Mouse (Mus musculus) limb, embryonic 10.5 days (tissue): ENCODE measurements around the gene Golga7b. TPM values are rescaled to one million over a fixed set of nuclear protein-coding genes. Genes with fewer than 3 reads are reported as not detected.

Experiments
- DNase-seq: peaks from one replicate; pipeline ENCODE4 v3.0.0-alpha.2; 2017; ENCODE audit warnings: low spot score
- H3K27ac ChIP-seq: fragments of 300-500 bp; sonication (generic); 2 replicates; pipeline ENCODE4 v1.5.1; 2016; ENCODE audit warnings: mild to moderate bottlenecking
- H3K27me3 ChIP-seq: fragments of 300-500 bp; sonication (generic); 2 replicates; pipeline ENCODE4 v1.6.1; 2016; ENCODE audit warnings: low read depth, mild to moderate bottlenecking; ENCODE audit not compliant: poor library complexity, severe bottlenecking
- H3K36me3 ChIP-seq: fragments of 300-500 bp; sonication (generic); 2 replicates; pipeline ENCODE4 v1.6.1; 2016; ENCODE audit warnings: mild to moderate bottlenecking, moderate library complexity
- H3K4me1 ChIP-seq: fragments of 300-500 bp; sonication (generic); 2 replicates; pipeline ENCODE4 v1.6.1; 2016
- H3K4me3 ChIP-seq: fragments of 300-500 bp; sonication (generic); 2 replicates; pipeline ENCODE4 v1.5.1; 2016; ENCODE audit warnings: mild to moderate bottlenecking, moderate library complexity
- H3K9me3 ChIP-seq: fragments of 300-500 bp; sonication (generic); replicated peaks from 2 replicates; pipeline ENCODE4 v1.6.1; 2016; ENCODE audit warnings: mild to moderate bottlenecking
- WGBS: fragments of 180-500 bp; shearing (Covaris S2); methylation state at CpG from one replicate; pipeline ENCODE4 v1.1.7; 2016; 5-methylcytosine and 5-hydroxymethylcytosine counted together
- polyA plus RNA-seq: library from polyadenylated mRNA; unstranded; fragments of >200 nt; fragmentation: Nextera tagmentation; extraction: Ambion mirVana; gene quantifications from 2 replicates; pipeline ENCODE4 v1.2.1, GENCODE M21; 2016

Gene Golga7b
- polyA plus RNA-seq, 1 experiment from 2014 or later, result not detected

DNA sequence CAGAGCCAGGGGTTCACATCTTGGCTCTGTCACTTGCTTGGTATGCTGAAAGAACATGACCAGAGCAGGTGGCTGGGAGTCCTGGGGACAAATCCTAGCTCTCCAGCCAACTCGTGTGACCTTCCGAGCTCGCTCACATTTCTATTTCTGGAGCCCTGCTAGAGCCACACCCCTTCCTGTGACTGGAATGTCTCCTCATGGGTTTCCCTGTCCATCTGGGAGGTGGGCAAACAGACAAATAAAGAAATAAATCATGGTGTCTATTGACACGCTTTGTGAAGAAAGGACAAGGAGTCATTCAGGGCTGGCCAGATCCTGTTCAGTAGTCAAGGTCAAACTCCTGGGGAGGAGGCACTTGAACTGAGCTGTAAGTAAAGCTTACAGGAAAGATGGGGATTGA is 41.0 kb downstream of the Golga7b start:
- DNase-seq, result no peak
- peaks cover 11% of the 10 kb centered on the region; the same call in 1 of the 2 replicates for H3K27me3 ChIP-seq
- no peaks in the 10 kb centered on the region for H3K36me3 ChIP-seq
- H3K4me3 ChIP-seq, result no peak overlapping the region
- peaks cover 18% of the 10 kb centered on the region for H3K4me1 ChIP-seq
- no peaks in the 10 kb centered on the region for H3K9me3 ChIP-seq
- H3K27ac ChIP-seq, result no peak overlapping the region
- WGBS, result 74% methylated on average over 4 of the region's 4 CpGs

DNA sequence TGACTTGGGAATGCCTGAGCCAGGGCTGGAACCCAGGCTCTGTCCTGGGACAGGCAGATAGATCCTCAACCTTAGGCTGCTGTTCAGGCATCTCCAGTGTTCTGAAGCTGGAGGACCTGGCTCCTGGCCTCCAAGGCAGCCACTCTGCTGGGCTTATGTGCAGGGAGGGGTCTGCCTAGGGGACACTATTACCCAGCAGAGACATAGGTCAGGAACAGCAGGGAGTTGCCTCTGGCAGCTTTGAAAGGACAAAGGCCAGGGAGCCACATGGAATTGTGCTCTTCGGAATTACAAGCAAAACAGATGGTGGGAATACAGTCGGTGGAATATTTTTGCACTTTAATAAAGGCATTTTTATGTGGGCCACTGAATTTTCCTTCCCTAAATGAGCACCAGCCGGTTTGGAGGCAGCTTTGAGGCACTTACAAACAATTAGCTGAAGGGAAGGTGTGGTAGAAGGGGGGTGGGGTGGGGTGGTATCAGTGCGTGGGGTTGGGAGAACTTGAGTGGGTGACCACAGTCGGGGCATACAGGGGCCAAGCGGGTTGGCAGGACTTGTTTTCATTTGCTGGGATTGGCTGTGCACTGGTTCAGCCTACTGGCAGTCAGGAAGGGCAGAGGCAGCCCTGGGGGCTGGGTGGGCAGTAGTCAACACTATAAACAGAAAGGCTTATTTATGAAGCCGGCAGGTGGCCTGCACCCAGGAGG is 43.7 kb downstream of the Golga7b start:
- peaks cover 11% of the 10 kb centered on the region; the same call in 1 of the 2 replicates for H3K27me3 ChIP-seq
- H3K9me3 ChIP-seq, result no peaks in the 10 kb centered on the region
- no peaks in the 10 kb centered on the region for H3K36me3 ChIP-seq
- H3K4me3 ChIP-seq, result no peak overlapping the region
- no peak for DNase-seq
- no peak overlapping the region for H3K27ac ChIP-seq
- WGBS, result 34% methylated on average over 7 of the region's 7 CpGs
- peaks cover 15% of the 10 kb centered on the region for H3K4me1 ChIP-seq

DNA sequence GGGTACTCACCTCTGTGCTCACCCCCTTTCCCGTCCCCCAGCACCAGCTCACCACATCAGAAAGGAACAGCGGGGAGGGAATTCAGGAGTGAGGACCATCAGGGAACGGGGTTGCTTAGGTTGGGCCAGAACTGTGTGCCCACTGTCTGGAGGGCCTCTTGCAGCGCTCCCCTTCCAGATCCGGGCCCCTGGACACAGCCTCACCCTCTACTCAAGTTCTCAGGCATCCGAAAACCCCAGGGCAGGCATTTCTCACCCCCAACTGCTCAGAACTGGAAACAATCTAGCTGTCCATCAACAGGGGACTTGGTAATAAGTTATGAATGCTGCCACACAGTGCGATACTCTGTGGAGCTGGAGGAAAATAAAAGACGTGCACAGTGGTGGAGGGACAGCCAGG is 44.7 kb downstream of the Golga7b start:
- 63% methylated on average over 8 of the region's 8 CpGs for WGBS
- Histone ChIP-seq H3K36me3 (no peaks in the 10 kb centered on the region), H3K4me1 (peaks cover 15% of the 10 kb centered on the region), H3K27ac (no peak overlapping the region), H3K9me3 (no peaks in the 10 kb centered on the region), H3K27me3 (peaks cover 11% of the 10 kb centered on the region; the same call in 1 of the 2 replicates), H3K4me3 (no peak overlapping the region)
- DNase-seq, result no peak

DNA sequence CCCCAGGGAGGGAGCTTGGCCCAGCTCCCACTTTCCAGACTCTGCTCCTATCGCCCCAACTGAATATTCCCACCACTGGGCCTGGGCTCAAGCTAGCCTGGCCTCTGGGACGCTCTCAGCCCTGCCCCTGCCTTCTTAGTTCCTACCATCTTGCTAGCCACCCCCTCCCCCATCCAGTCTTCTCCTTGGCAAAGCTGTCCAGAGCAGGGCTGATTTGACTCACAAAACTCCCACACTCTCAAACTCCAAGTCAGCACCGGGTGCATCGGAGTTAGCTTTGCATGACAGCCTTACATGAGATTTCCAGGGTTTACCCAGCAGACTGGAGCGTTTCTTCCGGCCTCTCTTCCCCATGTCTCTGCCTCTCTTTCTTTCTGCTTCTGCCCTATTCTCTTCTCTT is 45.8 kb downstream of the Golga7b start:
- peaks cover 15% of the 10 kb centered on the region for H3K4me1 ChIP-seq
- no peak overlapping the region for H3K27ac ChIP-seq
- H3K27me3 ChIP-seq, result peaks cover 11% of the 10 kb centered on the region; the same call in 1 of the 2 replicates
- DNase-seq, result no peak
- H3K9me3 ChIP-seq, result no peaks in the 10 kb centered on the region
- 83% methylated on average over 6 of the region's 6 CpGs for WGBS
- no peak overlapping the region for H3K4me3 ChIP-seq
- H3K36me3 ChIP-seq, result no peaks in the 10 kb centered on the region

DNA sequence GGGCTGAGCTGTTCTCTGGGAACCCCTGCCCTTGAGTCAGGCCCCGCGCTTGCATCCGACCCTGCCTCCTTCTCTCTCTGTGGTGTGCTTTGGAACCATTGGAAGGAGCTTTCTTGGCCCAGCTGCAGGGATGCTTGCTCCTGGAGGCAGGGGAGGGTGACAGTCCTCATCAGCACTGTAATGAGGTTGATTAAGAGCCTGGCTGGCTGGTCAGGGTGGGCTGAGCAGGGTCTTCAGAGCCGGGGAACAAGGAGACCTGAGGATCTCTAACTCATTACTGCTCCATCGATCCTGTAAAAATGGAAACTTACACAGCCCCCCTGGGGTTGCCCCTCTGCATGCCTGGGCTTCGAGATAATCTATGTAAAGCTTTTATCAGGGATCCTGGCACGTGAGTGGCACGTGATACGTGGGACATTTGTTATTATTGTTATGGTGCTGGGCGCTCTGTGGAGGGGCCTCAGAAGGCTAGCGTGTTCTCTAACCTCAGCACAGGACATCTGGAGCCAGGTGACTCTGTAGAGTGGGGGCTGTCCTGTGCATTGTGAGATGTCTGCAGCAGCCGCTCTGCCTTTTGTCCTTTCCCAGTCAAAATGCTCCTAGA is 55.9 kb downstream of the Golga7b start:
- WGBS, result 79% methylated on average over 12 of the region's 12 CpGs
- H3K27ac ChIP-seq, result no peak overlapping the region
- DNase-seq, result no peak
- H3K27me3 ChIP-seq, result 0 out of 2 replicates have a peak, but pooled peaks cover 6% of the 10 kb centered on the region
- H3K4me3 ChIP-seq, result no peak overlapping the region
- H3K9me3 ChIP-seq, result no peaks in the 10 kb centered on the region
- H3K4me1 ChIP-seq, result peaks cover 25% of the 10 kb centered on the region
- H3K36me3 ChIP-seq, result no peaks in the 10 kb centered on the region

DNA sequence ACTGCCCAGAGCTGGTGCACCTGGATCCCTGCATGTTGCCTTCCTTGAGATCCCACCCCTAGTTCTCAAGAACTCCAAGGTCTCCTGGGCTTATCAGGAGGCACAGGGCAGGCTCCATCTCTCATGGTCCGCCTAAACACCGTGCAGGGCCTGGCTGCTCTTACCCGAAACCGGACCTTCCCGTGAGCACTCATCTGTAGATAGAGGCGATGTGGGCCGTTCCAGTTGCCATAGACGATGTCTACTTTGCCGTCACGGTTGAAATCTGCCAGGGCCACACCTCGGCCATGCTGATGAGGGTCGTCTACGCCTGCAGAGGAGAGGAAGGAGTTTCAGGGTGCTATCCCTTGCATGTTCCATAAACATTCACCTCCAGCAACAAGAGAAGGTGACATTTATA is 57.1 kb downstream of the Golga7b start:
- no peak for DNase-seq
- Histone ChIP-seq H3K36me3 (no peaks in the 10 kb centered on the region), H3K9me3 (no peaks in the 10 kb centered on the region), H3K27me3 (0 out of 2 replicates have a peak, but pooled peaks cover 6% of the 10 kb centered on the region), H3K4me1 (peaks cover 25% of the 10 kb centered on the region), H3K27ac (no peak overlapping the region), H3K4me3 (no peak overlapping the region)
- 92% methylated on average over 13 of the region's 13 CpGs for WGBS

DNA sequence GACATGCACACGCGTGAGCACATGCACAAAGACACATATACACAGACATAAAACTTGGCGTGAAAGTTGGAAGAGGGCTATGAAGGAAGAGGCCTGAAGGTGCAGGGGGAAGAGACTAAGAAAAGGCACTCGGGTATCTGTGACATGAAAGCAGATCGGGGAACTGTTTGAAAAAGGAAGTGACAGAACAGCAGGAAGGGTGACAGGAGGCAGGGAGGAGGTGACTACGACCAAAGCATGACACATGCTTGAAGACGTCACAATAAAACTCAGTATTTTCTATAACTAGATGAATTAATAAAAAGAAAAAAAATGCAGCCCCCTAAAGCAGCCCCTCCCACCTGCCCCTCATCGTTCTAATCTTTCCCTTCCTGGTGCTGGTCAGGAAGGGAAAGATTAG is 58.4 kb downstream of the Golga7b start:
- Histone ChIP-seq H3K9me3 (no peaks in the 10 kb centered on the region), H3K36me3 (no peaks in the 10 kb centered on the region)

DNA sequence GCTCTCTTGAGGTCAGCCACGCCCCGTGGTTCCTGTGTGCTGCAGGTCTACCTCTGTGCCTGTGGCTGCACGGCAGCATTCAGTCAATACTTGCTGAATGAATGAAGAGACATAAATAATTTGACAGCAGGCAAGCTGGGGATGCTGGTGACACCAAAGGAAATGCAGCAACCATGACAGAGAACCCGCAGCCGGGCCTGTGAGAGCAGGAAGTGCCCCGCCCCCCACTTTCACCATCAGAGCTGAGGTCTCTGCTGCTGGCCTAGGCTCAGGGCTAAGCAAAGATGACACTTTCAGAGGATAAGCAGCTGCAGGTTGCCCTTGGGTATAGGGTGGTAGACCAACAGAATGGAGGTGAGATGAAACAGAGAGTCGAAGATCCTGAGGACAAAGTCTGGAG is 58.8 kb downstream of the Golga7b start:
- no peak for DNase-seq
- peaks cover 17% of the 10 kb centered on the region for H3K4me1 ChIP-seq
- 46% methylated on average over 7 of the region's 7 CpGs for WGBS
- H3K4me3 ChIP-seq, result no peak overlapping the region
- no peak overlapping the region for H3K27ac ChIP-seq
- H3K27me3 ChIP-seq, result 0 out of 2 replicates have a peak, but pooled peaks cover 6% of the 10 kb centered on the region
- no peaks in the 10 kb centered on the region for H3K9me3 ChIP-seq
- no peaks in the 10 kb centered on the region for H3K36me3 ChIP-seq

More for the DNA sequence above, 58.4 kb downstream of the Golga7b start:
- H3K27ac ChIP-seq, result no peak overlapping the region
- H3K4me3 ChIP-seq, result no peak overlapping the region
- WGBS, result 63% methylated on average over 8 of the region's 8 CpGs
- no peak for DNase-seq
- peaks cover 19% of the 10 kb centered on the region for H3K4me1 ChIP-seq
- 0 out of 2 replicates have a peak, but pooled peaks cover 6% of the 10 kb centered on the region for H3K27me3 ChIP-seq

DNA sequence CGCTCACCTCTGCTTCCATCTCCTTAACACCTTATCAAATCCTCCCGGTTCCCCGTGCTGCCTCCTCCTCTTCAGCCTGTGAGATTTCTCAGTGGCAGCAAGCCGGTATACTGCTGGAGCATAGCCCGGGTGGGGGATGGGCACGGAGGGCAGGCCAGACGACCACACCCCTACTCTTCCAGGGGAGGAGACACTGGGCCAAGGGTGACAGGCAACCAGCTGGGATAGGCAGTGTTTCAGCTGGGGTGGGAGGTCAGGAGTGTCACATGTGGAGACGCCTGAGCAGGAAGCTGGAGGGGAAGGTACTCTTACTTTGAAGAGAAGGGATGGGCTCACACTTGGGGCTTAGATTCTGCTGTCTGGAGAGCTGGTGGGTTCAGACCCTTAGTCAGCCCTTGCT is 59.6 kb downstream of the Golga7b start:
- H3K4me3 ChIP-seq, result no peak overlapping the region
- no peaks in the 10 kb centered on the region for H3K36me3 ChIP-seq
- H3K4me1 ChIP-seq, result peaks cover 17% of the 10 kb centered on the region
- 4% methylated on average over 8 of the region's 8 CpGs for WGBS
- DNase-seq, result no peak
- H3K27ac ChIP-seq, result no peak overlapping the region
- 0 out of 2 replicates have a peak, but pooled peaks cover 6% of the 10 kb centered on the region for H3K27me3 ChIP-seq
- no peaks in the 10 kb centered on the region for H3K9me3 ChIP-seq

DNA sequence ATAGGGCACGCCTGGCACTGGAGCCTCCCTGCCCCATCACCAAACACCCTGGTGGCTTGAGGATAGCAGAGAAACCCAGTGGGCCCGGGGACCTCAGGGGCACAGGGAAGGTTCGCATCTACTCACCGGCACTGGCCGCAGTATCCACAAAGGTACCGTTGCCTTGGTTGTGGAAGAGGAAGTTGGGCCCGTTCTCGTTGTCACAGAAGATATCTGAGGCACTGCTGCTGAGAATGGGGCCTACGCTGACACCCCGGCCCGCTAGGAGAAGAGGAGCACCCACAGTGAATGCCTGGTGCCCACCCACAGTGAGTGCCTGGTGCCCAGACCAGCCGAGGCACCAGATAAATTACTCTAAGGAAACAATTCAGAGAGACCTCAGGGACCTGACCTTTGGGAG is 61.6 kb downstream of the Golga7b start:
- H3K4me1 ChIP-seq, result peaks cover 17% of the 10 kb centered on the region
- no peak overlapping the region for H3K4me3 ChIP-seq
- H3K9me3 ChIP-seq, result no peaks in the 10 kb centered on the region
- no peaks in the 10 kb centered on the region for H3K36me3 ChIP-seq
- no peak overlapping the region for H3K27ac ChIP-seq
- DNase-seq, result no peak
- peaks cover 4% of the 10 kb centered on the region for H3K27me3 ChIP-seq
- WGBS, result 88% methylated on average over 12 of the region's 12 CpGs

DNA sequence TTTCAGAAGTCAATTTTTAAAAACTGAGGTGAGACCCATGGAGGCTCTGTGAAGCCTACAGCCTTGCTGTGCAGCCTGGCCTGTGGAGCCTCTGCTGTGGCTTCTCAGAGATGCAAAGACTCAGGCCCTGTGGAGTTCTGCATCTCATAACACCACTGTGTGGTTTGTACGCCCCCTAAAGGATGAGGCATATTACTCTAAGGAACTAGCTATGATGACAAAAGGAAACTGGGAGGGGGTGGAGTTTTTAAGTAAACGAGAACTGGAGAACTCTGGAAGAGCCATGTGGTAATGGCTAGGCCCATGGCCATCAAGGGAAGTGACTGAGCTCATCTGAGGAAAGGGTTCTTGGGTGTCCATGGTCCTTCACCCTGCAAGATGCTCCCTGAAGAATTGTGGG is 64.0 kb downstream of the Golga7b start:
- Histone ChIP-seq H3K27me3 (peaks cover 4% of the 10 kb centered on the region), H3K36me3 (no peaks in the 10 kb centered on the region), H3K4me1 (peaks cover 21% of the 10 kb centered on the region), H3K4me3 (no peak overlapping the region), H3K27ac (no peak overlapping the region), H3K9me3 (no peaks in the 10 kb centered on the region)
- no peak for DNase-seq
- 52% methylated on average over 2 of the region's 2 CpGs for WGBS

DNA sequence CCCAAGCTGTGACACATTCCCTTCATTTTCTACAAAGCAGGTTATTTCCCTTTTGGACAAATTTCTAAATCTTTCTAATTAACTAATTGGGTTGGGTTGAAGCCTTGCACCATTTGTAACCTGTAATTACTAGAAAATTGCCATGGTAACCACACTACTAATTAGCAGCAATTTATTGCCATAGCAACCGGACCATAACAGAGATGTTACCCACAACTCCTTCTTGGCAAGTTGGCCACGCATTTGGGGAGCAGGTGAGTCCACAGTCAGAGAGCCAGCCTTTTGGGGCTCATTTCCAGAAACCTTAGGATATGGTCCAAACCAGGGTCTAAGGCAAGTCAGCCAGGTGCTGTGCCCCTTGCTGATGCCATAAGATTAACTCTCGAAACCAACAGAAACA is 64.8 kb downstream of the Golga7b start:
- H3K4me1 ChIP-seq, result peaks cover 18% of the 10 kb centered on the region
- H3K4me3 ChIP-seq, result no peak overlapping the region
- DNase-seq, result no peak
- WGBS, result 66% methylated on average over 3 of the region's 3 CpGs
- no peak overlapping the region for H3K27ac ChIP-seq
- H3K9me3 ChIP-seq, result no peaks in the 10 kb centered on the region
- no peaks in the 10 kb centered on the region for H3K36me3 ChIP-seq
- H3K27me3 ChIP-seq, result peaks cover 8% of the 10 kb centered on the region

DNA sequence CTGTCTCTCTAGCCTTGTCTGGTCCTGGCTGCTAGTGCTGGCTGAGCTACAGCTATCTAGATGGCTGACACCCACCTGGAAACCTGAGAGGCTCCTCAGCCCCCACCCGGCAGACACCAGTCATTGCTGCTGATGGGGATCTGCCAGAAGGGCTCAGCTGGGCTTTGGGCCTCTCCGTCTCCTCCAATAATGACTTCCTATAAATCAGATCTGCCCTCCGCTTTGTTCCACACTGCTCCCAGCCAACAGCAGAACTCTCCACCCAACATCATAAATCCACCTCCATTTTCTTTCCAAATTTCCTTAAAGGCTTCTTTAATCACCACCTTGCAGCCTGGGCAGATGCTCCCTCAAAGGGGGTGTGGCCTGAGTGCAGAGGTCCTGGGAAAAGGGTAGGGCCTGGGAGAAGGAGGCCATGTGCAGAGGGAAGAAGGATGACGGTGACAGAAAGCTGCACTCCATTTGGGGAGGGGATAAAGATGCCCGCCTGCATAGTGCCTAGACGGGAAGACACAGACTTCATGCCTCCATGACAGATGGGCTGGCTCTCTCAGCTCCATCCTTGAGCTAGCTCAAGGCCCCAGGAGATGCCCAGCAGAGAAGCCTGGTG is 67.8 kb downstream of the Golga7b start:
- WGBS, result 56% methylated on average over 6 of the region's 6 CpGs

More for the DNA sequence above, 67.8 kb downstream of the Golga7b start:
- Histone ChIP-seq H3K4me3 (no peak overlapping the region), H3K36me3 (no peaks in the 10 kb centered on the region), H3K27me3 (peaks cover 23% of the 10 kb centered on the region), H3K4me1 (peaks cover 14% of the 10 kb centered on the region), H3K27ac (no peak overlapping the region), H3K9me3 (no peaks in the 10 kb centered on the region)
- no peak for DNase-seq
